Mouse (Mus musculus) CH12.LX (cell line): ENCODE results near the gene Taok1.

Source experiments
- CTCF ChIP-seq, 2 experiments: IDR thresholded peaks in 1 of 2; conservative IDR thresholded peaks in 1 of 2; 2 replicates each; pipeline ENCODE4 v1.5.1; 2011 to 2012; ENCODE audit warnings: low read depth in 2 of 2, low read length in 2 of 2, improper control_type of control experiment in 1 of 2, inconsistent platforms in 1 of 2, mild to moderate bottlenecking in 1 of 2, moderate library complexity in 1 of 2
- E2F4 ChIP-seq: IDR thresholded peaks from 2 replicates; pipeline ENCODE4 v1.6.1; 2011; ENCODE audit warnings: low read depth, low read length, improper control_type of control experiment; ENCODE audit not compliant: insufficient replicate concordance
- ELF1 ChIP-seq: IDR thresholded peaks from 2 replicates; pipeline ENCODE4 v1.6.1; 2014; ENCODE audit warnings: low read depth, mild to moderate bottlenecking, inconsistent platforms, low read length, improper control_type of control experiment
- ETS1 ChIP-seq: conservative IDR thresholded peaks from 2 replicates; pipeline ENCODE4 v1.6.1; 2012; ENCODE audit warnings: low read depth, mild to moderate bottlenecking, inconsistent platforms, low read length, improper control_type of control experiment, moderate library complexity
- JUND ChIP-seq: conservative IDR thresholded peaks from 2 replicates; pipeline ENCODE4 v1.6.1; 2011; ENCODE audit warnings: low read depth, low read length, improper control_type of control experiment
- MAX ChIP-seq: IDR thresholded peaks from 2 replicates; pipeline ENCODE4 v1.6.1; 2011; ENCODE audit warnings: low read length, improper control_type of control experiment
- MEF2A ChIP-seq: IDR thresholded peaks from 2 replicates; pipeline ENCODE4 v1.6.1; 2014; ENCODE audit warnings: low read depth, mild to moderate bottlenecking, inconsistent platforms, low read length, improper control_type of control experiment, borderline replicate concordance
- POLR2A ChIP-seq: IDR thresholded peaks from 2 replicates; pipeline ENCODE4 v1.6.1; 2011; ENCODE audit warnings: low read depth, mild to moderate bottlenecking, improper control_type of control experiment, low read length
- POLR2AphosphoS2 ChIP-seq: IDR thresholded peaks from 2 replicates; pipeline ENCODE4 v1.6.1; 2011; ENCODE audit warnings: low read depth, low read length, improper control_type of control experiment
- ZC3H11A ChIP-seq: IDR thresholded peaks from 2 replicates; pipeline ENCODE4 v1.6.1; 2012; ENCODE audit warnings: low read depth, mild to moderate bottlenecking, inconsistent platforms, low read length, improper control_type of control experiment

DNA sequence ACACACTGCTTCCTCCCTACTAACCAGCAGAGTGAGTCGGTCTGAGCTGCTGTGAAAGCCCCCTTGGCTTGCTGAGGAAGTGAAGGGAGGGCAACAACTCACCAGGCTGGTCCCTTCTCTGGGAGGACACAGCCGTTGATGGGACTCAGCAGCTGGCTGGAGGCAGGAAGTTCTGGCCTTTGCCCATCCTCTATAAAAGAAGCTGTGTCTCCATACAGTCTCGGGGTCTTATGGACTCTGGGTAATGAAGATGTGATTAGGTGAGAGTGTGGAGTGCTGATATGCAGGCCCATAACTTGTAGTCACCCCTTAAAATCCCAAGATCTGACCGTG, 113.3 kb downstream of the Taok1 start:
- TF ChIP-seq CTCF (conservative IDR thresholded peaks at IDR 0.05 in 1 of 2, IDR thresholded peaks at IDR 0.05 in 1 of 2; ENCODE audit: low read depth in 2 of 2, low read length in 2 of 2) = no peak
- TF ChIP-seq ELF1 = no peak
- no peak for TF ChIP-seq E2F4
- TF ChIP-seq ZC3H11A = no peak
- TF ChIP-seq JUND = no peak
- no peak for TF ChIP-seq POLR2A
- TF ChIP-seq POLR2AphosphoS2 = no peak
- TF ChIP-seq ETS1 = no peak
- TF ChIP-seq MEF2A = no peak; the same call in 1 of the 2 replicates
- TF ChIP-seq MAX = no peak
